Comparison of ENCODE assay signal across 8 mouse cellular contexts in genomic region chr4:57812916-57813575, GRCm38 (mm10).
DNase-seq lines count a peak whose midpoint lies in the region; ATAC-seq and TF ChIP-seq lines count a peak whose summit lies in the region.

No protein-coding gene starts in this region.

- ATAC-seq in hindbrain, embryonic 11.5 days (ENCODE audit: low FRiP score), result no peak
- no peak for ATAC-seq in hindbrain, embryonic 13.5 days (ENCODE audit: low FRiP score)
- no peak for ATAC-seq in midbrain, embryonic 11.5 days (ENCODE audit: low FRiP score)

- no peak overlapping the region for H3K4me2 ChIP-seq in hindbrain, embryonic 11.5 days (replicated peaks; ENCODE audit: low read depth, low read length)
- no peak overlapping the region for H3K4me2 ChIP-seq in hindbrain, embryonic 13.5 days
- H3K4me2 ChIP-seq in midbrain, embryonic 11.5 days, result no peak overlapping the region

- no peak for DNase-seq in hindbrain, embryonic 11.5 days (ENCODE audit: low spot score)
- DNase-seq in ZHBTc4 (ENCODE audit: low read depth, low spot score), result peak; percentile 43
- DNase-seq in heart, postnatal 14 days, result peak; percentile 41 to 54
- peak; percentile 52 for DNase-seq in liver
- DNase-seq in thymus, adult 2 months, result peak; percentile 43
- no peak for DNase-seq in T-cell, adult 2 months (ENCODE audit: low spot score)
- no peak for DNase-seq in midbrain, embryonic 11.5 days (ENCODE audit: low spot score, missing footprints)

- no peak for TF ChIP-seq CTCF in thymus, adult 2 months (IDR thresholded peaks at IDR 0.05; ENCODE audit: borderline replicate concordance, control insufficient read depth, extremely low read depth, insufficient read depth, low read length, poor library complexity)

- peak overlapping the region; percentile 17; the same call in 1 of the 2 replicates for H3K27ac ChIP-seq in hindbrain, embryonic 11.5 days (ENCODE audit: low read depth, low read length)
- H3K27ac ChIP-seq in hindbrain, embryonic 13.5 days, result no peak overlapping the region
- H3K27ac ChIP-seq in thymus, adult 2 months (ENCODE audit: control insufficient read depth, insufficient read depth, low read length), result peak overlapping the region; percentile 93
- no peak overlapping the region for H3K27ac ChIP-seq in midbrain, embryonic 11.5 days (ENCODE audit: low read depth, low read length)

- H3K36me3 ChIP-seq in hindbrain, embryonic 11.5 days (ENCODE audit: control insufficient read depth, insufficient read depth, low read length), result no peaks in the 10 kb centered on the region
- H3K36me3 ChIP-seq in hindbrain, embryonic 13.5 days, result no peaks in the 10 kb centered on the region
- H3K36me3 ChIP-seq in thymus, adult 2 months (ENCODE audit: control insufficient read depth, insufficient read depth, low read length), result no peaks in the 10 kb centered on the region
- no peaks in the 10 kb centered on the region for H3K36me3 ChIP-seq in midbrain, embryonic 11.5 days (ENCODE audit: control insufficient read depth, insufficient read depth, low read length)

- no peak overlapping the region for H3K4me3 ChIP-seq in hindbrain, embryonic 11.5 days (ENCODE audit: low read depth, low read length)
- H3K4me3 ChIP-seq in hindbrain, embryonic 13.5 days, result no peak overlapping the region
- H3K4me3 ChIP-seq in thymus, adult 2 months (ENCODE audit: control insufficient read depth, insufficient read depth, low read length), result no peak overlapping the region
- no peak overlapping the region for H3K4me3 ChIP-seq in midbrain, embryonic 11.5 days (ENCODE audit: low read depth, low read length)

- TF ChIP-seq POLR2A in thymus, adult 2 months (IDR thresholded peaks at IDR 0.05; ENCODE audit: control insufficient read depth, extremely low read depth, insufficient read depth, low read length, poor library complexity), result no peak

- no peak overlapping the region for H3K9ac ChIP-seq in hindbrain, embryonic 11.5 days (ENCODE audit: low read depth, low read length)
- H3K9ac ChIP-seq in hindbrain, embryonic 13.5 days, result no peak overlapping the region
- no peak overlapping the region for H3K9ac ChIP-seq in midbrain, embryonic 11.5 days (ENCODE audit: low read length)

- 68% methylated on average over 7 of the region's 7 CpGs for WGBS in hindbrain, embryonic 11.5 days
- 70% methylated on average over 7 of the region's 7 CpGs for WGBS in hindbrain, embryonic 13.5 days
- 23% methylated on average over 7 of the region's 7 CpGs for WGBS in thymus, adult 2 months
- WGBS in midbrain, embryonic 11.5 days, result 66% methylated on average over 7 of the region's 7 CpGs

- H3K27me3 ChIP-seq in hindbrain, embryonic 11.5 days (ENCODE audit: control insufficient read depth, insufficient read depth, low read length), result no peaks in the 10 kb centered on the region
- H3K27me3 ChIP-seq in hindbrain, embryonic 13.5 days, result no peaks in the 10 kb centered on the region
- H3K27me3 ChIP-seq in thymus, adult 2 months (ENCODE audit: control insufficient read depth, insufficient read depth, low read length), result no peaks in the 10 kb centered on the region
- no peaks in the 10 kb centered on the region for H3K27me3 ChIP-seq in midbrain, embryonic 11.5 days (ENCODE audit: control insufficient read depth, insufficient read depth, low read length)

- intact Hi-C loops in heart, postnatal 14 days (cut with DNase I), result no loop called here

- H3K4me1 ChIP-seq in hindbrain, embryonic 11.5 days (replicated peaks; ENCODE audit: control insufficient read depth, insufficient read depth, low read length), result no peaks in the 10 kb centered on the region
- no peaks in the 10 kb centered on the region for H3K4me1 ChIP-seq in hindbrain, embryonic 13.5 days (replicated peaks)
- H3K4me1 ChIP-seq in thymus, adult 2 months (replicated peaks; ENCODE audit: control insufficient read depth, insufficient read depth, low read length), result peaks cover 33% of the 10 kb centered on the region
- H3K4me1 ChIP-seq in midbrain, embryonic 11.5 days (ENCODE audit: control insufficient read depth, insufficient read depth, low read length), result no peaks in the 10 kb centered on the region

- H3K9me3 ChIP-seq in hindbrain, embryonic 11.5 days (ENCODE audit: control insufficient read depth, low read length), result no peaks in the 10 kb centered on the region
- no peaks in the 10 kb centered on the region for H3K9me3 ChIP-seq in hindbrain, embryonic 13.5 days
- no peaks in the 10 kb centered on the region for H3K9me3 ChIP-seq in midbrain, embryonic 11.5 days (ENCODE audit: control insufficient read depth, low read length)

Comparison
In these comparisons a context has a peak if more than half of its experiments do, and no peak if none do; other contexts are left out.
1. H3K27ac ChIP-seq: peak in hindbrain, embryonic 11.5 days (single experiment) and thymus, adult 2 months (single experiment); none in hindbrain, embryonic 13.5 days (single experiment) and midbrain, embryonic 11.5 days (single experiment).
2. DNase-seq: peak in ZHBTc4 (single experiment), heart, postnatal 14 days (2 of 2), liver (single experiment) and thymus, adult 2 months (single experiment); none in hindbrain, embryonic 11.5 days (single experiment), T-cell, adult 2 months (single experiment) and midbrain, embryonic 11.5 days (single experiment).